Mouse (Mus musculus) midbrain, postnatal 0 days (tissue): ENCODE measurements at regions not wholly inside any gene's neighbourhood (a gene's known extent, or its start where the extent isn't known, plus 50 kb on each side); places are given as distances from the start of the nearest gene placed in this dataset.
"Not testable (repeated sequence)": the region's sequence is repeated elsewhere in the genome, so short reads cannot be mapped to it uniquely, and the experiment has no call there.

Source experiments
- ATAC-seq: fragments of 200-750 bp; cut with Nextera tagmentation; 2 replicates; pipeline ENCODE4 v1.8.0; 2017; ENCODE audit warnings: moderate number of reproducible peaks, mild to moderate bottlenecking, moderate TSS enrichment, moderate library complexity; ENCODE audit not compliant: low FRiP score
- DNase-seq: peaks from one replicate; pipeline ENCODE4 v3.0.0-alpha.2; 2015; ENCODE audit warnings: low spot score
- H3K27ac ChIP-seq: fragments of 300-500 bp; sonication (generic); 2 replicates; pipeline ENCODE4 v1.5.1; 2014; ENCODE audit warnings: low read depth, mild to moderate bottlenecking, low read length, mixed read lengths
- H3K27me3 ChIP-seq: fragments of 300-500 bp; sonication (generic); 2 replicates; pipeline ENCODE4 v1.6.1; 2014; ENCODE audit warnings: low read length, control low read depth, mixed read lengths; ENCODE audit not compliant: insufficient read depth
- H3K36me3 ChIP-seq: fragments of 300-500 bp; sonication (generic); 2 replicates; pipeline ENCODE4 v1.6.1; 2014; ENCODE audit warnings: low read length, control low read depth, mixed read lengths; ENCODE audit not compliant: insufficient read depth
- H3K4me1 ChIP-seq: fragments of 300-500 bp; sonication (generic); 2 replicates; pipeline ENCODE4 v1.6.1; 2014; ENCODE audit warnings: mild to moderate bottlenecking, control low read depth, antibody characterized with exemption, low read length, mixed read lengths; ENCODE audit not compliant: insufficient read depth
- H3K4me2 ChIP-seq: fragments of 300-500 bp; sonication (generic); 2 replicates; pipeline ENCODE4 v1.6.1; 2014; ENCODE audit warnings: low read depth, mild to moderate bottlenecking, low read length, mixed read lengths; ENCODE audit not compliant: poor library complexity, severe bottlenecking
- H3K4me3 ChIP-seq: fragments of 300-500 bp; sonication (generic); 2 replicates; pipeline ENCODE4 v1.5.1; 2014; ENCODE audit warnings: low read depth, mild to moderate bottlenecking, low read length, moderate library complexity
- H3K9ac ChIP-seq: fragments of 300-500 bp; sonication (generic); replicated peaks from 2 replicates; pipeline ENCODE4 v1.6.1; 2014; ENCODE audit warnings: mild to moderate bottlenecking, low read length, moderate library complexity, mixed read lengths; ENCODE audit not compliant: poor library complexity, severe bottlenecking
- H3K9me3 ChIP-seq: fragments of 300-500 bp; sonication (generic); 2 replicates; pipeline ENCODE4 v1.6.1; 2016; ENCODE audit warnings: low read length, control low read depth
- CTCF ChIP-seq: IDR thresholded peaks from 2 replicates; pipeline ENCODE4 v1.5.1; 2016; ENCODE audit warnings: antibody characterized with exemption, mild to moderate bottlenecking
- WGBS: fragments of 180-500 bp; shearing (Covaris S2); extraction: QIAGEN DNeasy Blood & Tissue Kit; methylation state at CpG from one replicate; pipeline ENCODE4 v1.1.7; 2014; 5-methylcytosine and 5-hydroxymethylcytosine counted together

- WGBS = 90% methylated on average over 2 of the region's 2 CpGs
Measured at GRCm38 (mm10) chr12:113322173-113322572, 136.4 kb downstream of the Tmem121 start.

GRCm38 (mm10) chr12:113327851-113328250, 142.1 kb downstream of the Tmem121 start:
- H3K36me3 ChIP-seq = no peaks in the 10 kb centered on the region
- H3K9ac ChIP-seq = no peak overlapping the region
- H3K4me3 ChIP-seq = no peak overlapping the region
- H3K4me1 ChIP-seq = no peaks in the 10 kb centered on the region
- no peaks in the 10 kb centered on the region for H3K9me3 ChIP-seq
- H3K4me2 ChIP-seq = no peak overlapping the region
- H3K27me3 ChIP-seq = no peaks in the 10 kb centered on the region
- DNase-seq (no peak), ATAC-seq (no peak)
- H3K27ac ChIP-seq = no peak overlapping the region
- no peak for TF ChIP-seq CTCF
- 86% methylated on average over 5 of the region's 5 CpGs for WGBS

More at GRCm38 (mm10) chr12:113322173-113322572, 136.4 kb downstream of the Tmem121 start:
- H3K36me3 ChIP-seq = no peaks in the 10 kb centered on the region
- H3K27ac ChIP-seq = no peak overlapping the region
- DNase-seq (no peak), ATAC-seq (no peak)
- H3K9me3 ChIP-seq = no peaks in the 10 kb centered on the region
- H3K4me1 ChIP-seq = no peaks in the 10 kb centered on the region
- H3K9ac ChIP-seq = no peak overlapping the region
- no peak overlapping the region for H3K4me3 ChIP-seq
- H3K27me3 ChIP-seq = no peaks in the 10 kb centered on the region
- H3K4me2 ChIP-seq = no peak overlapping the region
- no peak for TF ChIP-seq CTCF

GRCm38 (mm10) chr12:113330266-113330665, 144.5 kb downstream of the Tmem121 start:
- Histone ChIP-seq H3K4me1 (no peaks in the 10 kb centered on the region), H3K4me2 (no peak overlapping the region), H3K9me3 (no peaks in the 10 kb centered on the region), H3K27me3 (no peaks in the 10 kb centered on the region), H3K36me3 (no peaks in the 10 kb centered on the region), H3K27ac (no peak overlapping the region), H3K4me3 (no peak overlapping the region), H3K9ac (no peak overlapping the region)
- ATAC-seq = no peak
- WGBS = 89% methylated on average over 6 of the region's 6 CpGs
- TF ChIP-seq CTCF = no peak
- no peak for DNase-seq

- WGBS = 86% methylated on average over 3 of the region's 3 CpGs
- no peak for DNase-seq
- Histone ChIP-seq H3K9me3 (no peaks in the 10 kb centered on the region), H3K27ac (no peak overlapping the region), H3K4me2 (no peak overlapping the region), H3K4me3 (no peak overlapping the region), H3K36me3 (no peaks in the 10 kb centered on the region), H3K4me1 (no peaks in the 10 kb centered on the region), H3K9ac (no peak overlapping the region), H3K27me3 (no peaks in the 10 kb centered on the region)
- no peak for ATAC-seq
- no peak for TF ChIP-seq CTCF
Measured at GRCm38 (mm10) chr12:113332226-113332625, 146.5 kb downstream of the Tmem121 start.

- Histone ChIP-seq H3K4me1 (no peaks in the 10 kb centered on the region), H3K4me2 (no peak overlapping the region), H3K27ac (no peak overlapping the region), H3K4me3 (no peak overlapping the region), H3K9me3 (no peaks in the 10 kb centered on the region), H3K27me3 (no peaks in the 10 kb centered on the region), H3K9ac (no peak overlapping the region), H3K36me3 (no peaks in the 10 kb centered on the region)
- DNase-seq = no peak
- TF ChIP-seq CTCF = no peak
- ATAC-seq = no peak
Measured at GRCm38 (mm10) chr12:113333399-113333798, 147.7 kb downstream of the Tmem121 start.

GRCm38 (mm10) chr12:113333853-113334252, 148.1 kb downstream of the Tmem121 start:
- not testable (repeated sequence) for H3K27me3 ChIP-seq, H3K4me3 ChIP-seq, DNase-seq, H3K9ac ChIP-seq, H3K4me1 ChIP-seq, H3K4me2 ChIP-seq, ATAC-seq, H3K27ac ChIP-seq, H3K9me3 ChIP-seq, H3K36me3 ChIP-seq
- 81% methylated on average over 3 of the region's 3 CpGs for WGBS
